Mouse (Mus musculus): ENCODE measurements around the gene Pgpep1.

Gene Pgpep1

DNA sequence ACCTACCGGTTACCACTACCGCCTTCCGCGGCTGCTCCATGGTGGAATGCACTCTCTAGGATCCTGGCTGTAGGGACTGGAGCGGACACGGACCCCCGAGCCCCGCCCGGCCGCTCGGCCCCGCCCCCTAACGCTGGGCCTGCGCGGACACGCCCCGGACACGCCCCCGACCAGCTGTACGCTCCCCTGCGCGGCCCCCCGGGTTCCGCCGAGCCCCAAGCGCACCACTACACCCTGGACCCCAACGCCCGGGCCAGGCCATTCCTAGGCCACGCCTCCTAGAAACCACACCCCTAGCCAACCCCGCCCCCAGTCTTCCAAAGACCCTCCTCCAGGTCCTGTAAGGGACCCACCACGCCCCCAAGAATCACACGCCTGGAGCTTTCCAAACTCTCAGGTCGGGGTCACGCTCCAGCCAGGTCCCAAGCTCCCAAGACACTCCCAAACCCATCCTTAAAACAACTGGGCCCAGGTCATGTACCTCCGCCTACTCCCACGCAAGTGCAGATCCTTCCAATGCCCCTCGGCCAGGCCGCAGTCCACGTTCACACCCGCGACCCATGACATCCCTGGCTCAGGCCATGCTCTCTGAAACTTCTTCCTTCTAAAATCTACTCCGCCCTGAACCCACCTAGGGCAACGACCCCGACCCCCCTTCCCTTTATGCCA is 450 bp downstream of the Pgpep1 start:
- peak; percentile 68 for DNase-seq (ENCODE audit: low spot score in 2 of 2)

DNA sequence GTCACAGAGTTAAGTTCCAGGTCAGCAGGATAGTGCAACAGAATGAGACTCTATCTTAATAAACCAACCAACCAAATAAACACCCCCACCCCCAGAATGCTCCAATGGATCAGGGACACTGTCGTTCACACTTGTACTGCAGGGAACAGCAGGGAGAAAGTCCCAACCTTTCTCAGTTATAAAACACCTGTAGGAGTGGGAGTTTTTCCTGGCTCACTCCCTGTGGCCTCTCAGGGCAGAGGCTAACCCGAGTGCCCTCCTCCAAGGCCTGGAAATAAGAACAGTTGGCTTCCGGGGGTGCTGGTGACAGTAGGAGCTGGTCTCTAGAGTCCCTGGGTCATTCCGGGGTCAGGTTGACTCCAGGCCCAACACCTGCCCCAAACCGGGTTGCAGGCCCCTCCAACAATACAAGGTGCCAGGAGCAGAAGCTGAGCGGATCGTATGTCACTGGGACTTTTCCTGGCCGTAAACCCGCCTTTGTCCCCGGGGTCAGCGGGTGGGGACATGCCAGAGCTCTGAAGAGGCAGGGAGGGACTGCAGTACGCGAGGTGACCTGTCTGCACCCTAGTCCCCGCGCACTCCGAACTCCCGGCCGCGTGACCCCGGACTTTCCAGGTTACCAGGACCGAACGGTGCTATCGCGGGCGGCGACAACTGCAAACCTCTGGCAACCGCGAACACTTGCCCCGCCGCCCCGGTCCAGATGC is 1.1 kb downstream of the Pgpep1 start:
- no peak for DNase-seq (ENCODE audit: low spot score in 2 of 2)

DNA sequence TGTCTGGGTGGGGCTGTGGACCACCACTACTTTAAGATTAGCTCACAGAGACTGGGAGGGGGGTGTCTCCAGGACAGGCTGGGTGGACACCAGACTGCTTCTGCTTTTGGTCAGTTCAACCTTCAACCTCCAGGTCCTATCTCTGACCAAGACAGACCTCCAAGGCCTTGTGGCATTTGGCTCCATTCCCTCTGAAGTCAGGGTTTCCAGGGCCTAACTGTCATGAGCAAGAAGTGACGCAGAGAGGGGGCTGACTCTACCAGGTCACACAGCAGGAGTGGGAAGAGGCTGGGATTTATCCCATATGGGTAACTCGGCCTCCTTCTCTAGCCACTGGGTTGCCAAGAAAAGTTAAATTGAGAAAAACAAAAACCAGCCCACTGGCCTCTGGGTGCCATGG is 2.4 kb downstream of the Pgpep1 start:
- no peak for DNase-seq (ENCODE audit: low spot score in 2 of 2)

DNA sequence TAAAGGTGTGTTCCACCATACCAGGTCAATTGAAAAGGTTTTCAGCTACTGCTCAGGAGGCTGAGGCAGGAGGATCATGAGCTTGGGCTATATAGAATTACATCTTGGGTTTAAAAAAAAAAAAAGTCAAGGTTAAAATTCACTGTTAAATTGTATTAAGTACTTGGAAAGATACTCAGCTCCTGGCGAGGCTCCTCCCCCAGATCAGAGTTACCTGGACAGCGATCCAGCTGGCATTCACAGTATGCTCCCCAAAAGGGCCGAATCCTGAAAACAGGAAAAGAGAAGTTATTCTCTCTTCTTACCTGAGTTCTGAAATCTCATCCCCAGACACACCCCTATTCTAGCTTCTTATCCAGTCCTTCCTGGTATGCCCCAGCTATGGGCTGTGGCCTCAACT is 3.0 kb downstream of the Pgpep1 start:
- no peak for DNase-seq (ENCODE audit: low spot score in 2 of 2)

DNA sequence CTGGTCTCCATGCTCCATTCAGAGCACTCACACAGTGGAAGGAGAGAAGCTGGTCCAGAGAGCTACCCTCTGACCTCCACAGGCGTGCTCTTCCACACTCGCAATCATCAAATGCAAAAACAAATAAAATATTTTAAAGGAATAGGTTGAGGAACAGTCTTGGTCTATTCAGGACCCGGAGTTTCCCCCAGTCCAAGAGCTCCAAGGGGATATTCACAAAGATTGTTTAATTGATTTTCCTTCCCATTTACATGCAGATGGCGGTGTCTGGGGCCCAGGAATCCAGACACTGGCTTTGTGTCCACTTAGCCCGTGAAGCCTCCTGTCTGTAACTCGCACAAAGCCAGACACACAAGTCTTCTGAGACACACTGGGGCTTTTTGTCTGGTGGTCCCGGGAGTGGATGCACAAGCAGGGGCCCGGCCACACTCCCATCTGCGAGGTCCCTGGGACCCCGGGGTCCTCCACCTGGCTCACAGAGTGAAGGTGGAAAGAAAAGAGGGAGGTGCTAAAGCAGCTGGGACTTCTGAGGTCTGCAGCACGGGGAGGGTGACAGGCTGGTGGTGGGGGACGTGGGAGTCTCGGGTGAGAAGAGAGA is 3.9 kb downstream of the Pgpep1 start:
- DNase-seq (ENCODE audit: low spot score in 2 of 2) = no peak

DNA sequence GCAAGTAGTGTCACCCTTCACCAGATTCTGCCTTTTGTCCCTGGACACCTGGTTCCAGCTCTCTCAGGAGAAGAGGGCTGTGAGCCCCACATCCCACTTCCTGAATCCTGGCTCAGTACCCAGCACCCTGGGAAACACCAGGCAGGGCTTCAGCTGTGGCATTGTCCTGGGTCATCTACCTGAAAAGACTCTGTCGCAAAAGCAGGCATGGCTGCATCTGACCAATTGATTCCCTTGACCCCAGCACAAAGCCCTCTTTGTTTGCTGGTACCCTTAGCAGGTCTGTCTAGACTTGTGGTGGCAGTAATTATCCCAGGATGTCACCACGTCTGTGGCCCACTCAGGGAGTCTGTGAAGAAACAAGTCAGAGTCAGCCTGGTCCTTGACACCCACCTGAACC is 4.7 kb downstream of the Pgpep1 start:
- no peak for DNase-seq (ENCODE audit: low spot score in 2 of 2)

DNA sequence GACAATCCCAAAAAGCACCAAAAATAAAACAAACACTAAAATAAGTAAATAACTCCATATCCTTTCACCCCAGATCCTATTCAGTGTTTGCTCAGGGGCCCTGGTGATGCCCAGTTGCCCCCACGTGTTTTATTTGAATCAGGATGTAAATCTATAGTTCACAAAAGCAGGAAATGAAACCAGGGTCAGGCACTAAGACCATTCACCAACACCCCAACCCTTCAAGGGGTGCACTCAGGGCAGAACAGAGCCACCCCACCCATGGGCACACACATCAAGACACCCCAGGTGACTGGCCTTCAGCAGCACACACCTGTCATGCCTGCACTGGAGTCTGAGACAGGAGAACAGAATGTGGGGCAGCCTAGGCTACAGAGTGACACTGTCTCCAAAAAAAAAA is 6.1 kb downstream of the Pgpep1 start:
- DNase-seq (ENCODE audit: low spot score in 2 of 2) = no peak

DNA sequence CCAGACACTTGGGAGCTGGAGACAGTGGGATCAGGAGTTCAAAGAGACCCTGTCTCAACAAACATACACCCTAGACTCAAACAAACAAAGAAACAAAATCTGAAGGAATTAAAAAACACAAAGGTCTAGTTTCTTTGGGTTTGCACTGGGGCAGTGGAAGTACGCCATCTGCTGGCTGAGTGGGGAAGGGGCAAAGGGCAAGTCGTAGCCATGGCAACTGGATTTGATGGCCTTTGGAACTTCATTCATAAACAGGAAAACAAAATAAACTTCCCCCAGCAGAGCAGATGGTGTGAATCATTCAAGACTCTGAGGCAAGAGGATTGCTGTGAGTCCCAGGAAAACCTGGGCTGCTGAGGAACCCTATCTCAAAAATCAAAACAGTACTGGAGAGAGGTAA is 7.0 kb downstream of the Pgpep1 start:
- DNase-seq (ENCODE audit: low spot score in 2 of 2) = peak in 1 of 2 experiments; percentile 40

DNA sequence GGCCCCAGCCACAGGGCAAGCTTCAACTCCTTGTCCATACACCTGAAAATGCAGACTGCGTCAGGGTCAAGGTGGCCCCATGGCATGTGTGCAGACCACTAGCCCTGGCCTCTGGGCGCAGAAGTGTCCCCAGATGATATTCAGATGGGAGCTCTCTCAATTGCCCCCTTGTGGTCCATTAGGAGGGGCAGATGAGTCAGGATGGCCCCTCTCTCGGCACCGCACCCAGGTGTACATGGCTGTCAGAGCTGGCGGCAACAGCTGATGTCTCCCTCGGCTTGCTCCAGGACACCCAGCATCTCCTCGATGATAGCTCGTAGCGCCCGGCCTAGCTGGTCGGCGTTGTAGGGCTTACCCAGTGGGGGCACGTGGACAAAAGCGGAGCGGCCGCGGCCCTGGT is 9.8 kb downstream of the Pgpep1 start:
- DNase-seq (ENCODE audit: low spot score in 2 of 2) = no peak

DNA sequence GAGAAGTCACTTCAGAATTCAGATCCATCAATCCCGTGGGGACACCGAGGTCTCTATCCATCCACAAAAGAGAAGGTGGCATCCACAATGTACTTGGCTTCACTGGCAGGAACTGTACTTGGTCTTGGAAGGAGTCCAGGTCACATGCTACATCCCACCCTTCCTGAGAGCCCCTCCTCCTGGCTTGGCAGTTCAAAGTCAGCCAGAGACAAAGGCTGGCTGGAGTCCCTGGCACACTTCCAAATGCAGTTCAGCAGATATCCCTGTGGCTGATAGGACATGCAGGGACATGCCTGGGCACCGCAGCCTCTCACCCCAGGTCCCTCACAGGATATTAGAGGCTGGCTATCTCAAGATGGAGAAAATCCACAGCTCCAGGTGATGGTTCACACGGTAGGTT is 10.9 kb downstream of the Pgpep1 start:
- DNase-seq (ENCODE audit: low spot score in 2 of 2) = no peak

DNA sequence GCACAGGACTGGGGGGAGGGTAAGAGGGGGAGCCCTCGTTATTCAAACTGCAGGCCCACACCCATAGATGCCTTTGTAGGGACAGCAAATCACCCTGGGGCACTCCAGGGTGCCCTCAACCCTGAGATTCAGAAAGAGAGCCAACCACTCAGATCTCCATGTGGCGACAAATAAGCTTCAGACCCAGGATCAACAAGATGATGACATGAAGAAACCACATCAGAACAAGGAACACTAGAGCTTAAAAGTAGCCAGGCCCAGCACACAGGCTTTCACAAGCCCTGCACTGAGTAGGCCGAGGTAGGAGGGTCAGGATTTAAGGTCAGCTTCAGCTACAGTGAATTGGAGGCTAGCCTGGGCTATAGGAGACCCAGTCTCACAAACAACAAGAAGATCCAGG is 11.3 kb downstream of the Pgpep1 start:
- no peak for DNase-seq (ENCODE audit: low spot score in 2 of 2)

DNA sequence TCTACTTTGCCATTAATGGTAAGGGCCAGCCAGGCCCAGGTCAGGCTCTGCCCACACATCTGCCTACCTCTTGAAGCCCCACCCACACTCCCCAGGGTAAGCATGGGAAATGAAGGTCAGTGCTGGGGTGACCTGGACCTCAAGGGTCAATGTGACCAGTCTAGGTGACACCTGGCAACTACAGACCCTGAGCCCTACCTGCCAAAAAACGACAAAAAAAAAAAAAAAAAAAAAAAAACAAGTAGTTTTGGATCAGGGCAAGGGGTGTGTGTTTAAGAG is 12.1 kb downstream of the Pgpep1 start:
- no peak for DNase-seq (ENCODE audit: low spot score in 2 of 2)

DNA sequence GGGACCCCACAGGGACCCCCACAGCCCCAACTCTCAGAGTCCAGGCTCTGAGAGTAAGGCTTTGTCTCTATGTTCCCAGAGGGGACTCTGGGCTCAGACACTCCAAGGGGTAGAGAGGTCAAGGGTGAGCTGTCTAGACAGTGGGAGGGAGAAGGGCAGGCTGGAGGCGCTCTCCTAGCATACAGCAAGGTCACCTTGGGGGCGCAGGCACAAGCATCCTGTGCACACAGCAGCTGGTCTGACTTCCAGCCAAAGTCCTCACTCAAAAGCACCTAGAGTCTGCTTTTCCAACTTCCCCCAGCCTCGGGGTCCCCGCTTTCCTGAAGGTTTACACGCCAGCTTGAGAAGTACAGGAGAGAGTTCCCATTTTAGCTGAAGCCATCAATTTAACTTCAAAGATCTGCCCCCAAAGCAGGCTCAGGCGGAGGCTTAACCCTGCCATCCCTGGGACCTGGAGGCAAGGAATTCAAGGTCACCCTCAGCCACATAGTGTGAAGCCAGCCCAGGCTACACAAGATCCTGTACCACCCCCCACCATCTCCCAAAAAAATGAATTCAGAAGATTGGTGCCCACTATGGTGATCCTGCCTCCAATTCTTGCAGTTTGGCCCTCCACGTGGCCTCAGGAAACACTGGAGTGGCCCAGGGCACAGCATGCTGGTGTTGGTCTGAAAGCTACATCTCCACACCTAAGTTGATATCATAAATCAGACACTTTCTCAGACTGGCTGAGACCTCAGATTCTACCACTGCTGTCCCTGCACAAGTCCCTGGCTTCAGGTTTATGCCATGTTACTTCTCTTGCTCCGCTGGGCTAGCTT is 12.6 kb downstream of the Pgpep1 start:
- DNase-seq (ENCODE audit: low spot score in 2 of 2) = no peak

DNA sequence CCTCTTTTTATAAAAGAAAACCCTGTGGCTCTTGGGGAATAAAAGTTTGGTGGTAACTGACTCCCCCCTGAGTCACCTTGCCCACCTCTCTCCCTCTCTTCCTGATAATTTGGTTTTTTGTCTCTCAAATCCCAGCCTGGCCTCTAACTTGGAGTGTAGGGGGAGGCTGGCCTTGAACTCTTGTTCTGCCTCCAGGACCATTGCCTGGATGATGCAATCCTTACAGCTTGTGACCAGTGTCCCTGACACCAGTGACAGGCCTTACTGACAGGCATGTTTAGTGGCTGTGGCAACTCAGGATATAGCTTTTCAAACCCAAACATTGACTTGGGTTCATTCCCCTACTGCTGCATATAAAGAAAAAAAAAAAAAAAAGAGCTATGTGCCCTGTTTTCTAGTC is 13.4 kb downstream of the Pgpep1 start:
- DNase-seq (ENCODE audit: low spot score in 2 of 2) = no peak

DNA sequence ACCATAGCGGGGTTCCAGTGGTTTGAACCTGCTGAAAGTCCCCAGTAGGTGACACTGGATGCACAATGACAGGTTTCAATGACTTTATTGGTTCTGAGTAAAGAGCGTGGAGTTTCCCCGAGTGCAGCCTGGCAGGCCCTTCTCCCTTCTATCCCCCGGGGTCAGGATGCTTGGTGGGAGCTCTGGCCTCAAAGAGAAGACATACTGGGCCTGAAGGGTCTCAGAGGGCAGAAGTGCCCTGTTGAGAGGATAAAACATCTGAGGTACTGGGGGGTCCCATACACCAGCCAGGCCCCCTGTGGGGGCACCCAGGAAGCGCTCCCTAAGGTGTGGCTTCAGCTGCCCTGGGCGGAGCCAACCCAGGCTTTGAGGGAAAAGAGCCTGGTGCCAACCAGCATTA is 13.8 kb downstream of the Pgpep1 start:
- DNase-seq (ENCODE audit: low spot score in 2 of 2) = no peak

DNA sequence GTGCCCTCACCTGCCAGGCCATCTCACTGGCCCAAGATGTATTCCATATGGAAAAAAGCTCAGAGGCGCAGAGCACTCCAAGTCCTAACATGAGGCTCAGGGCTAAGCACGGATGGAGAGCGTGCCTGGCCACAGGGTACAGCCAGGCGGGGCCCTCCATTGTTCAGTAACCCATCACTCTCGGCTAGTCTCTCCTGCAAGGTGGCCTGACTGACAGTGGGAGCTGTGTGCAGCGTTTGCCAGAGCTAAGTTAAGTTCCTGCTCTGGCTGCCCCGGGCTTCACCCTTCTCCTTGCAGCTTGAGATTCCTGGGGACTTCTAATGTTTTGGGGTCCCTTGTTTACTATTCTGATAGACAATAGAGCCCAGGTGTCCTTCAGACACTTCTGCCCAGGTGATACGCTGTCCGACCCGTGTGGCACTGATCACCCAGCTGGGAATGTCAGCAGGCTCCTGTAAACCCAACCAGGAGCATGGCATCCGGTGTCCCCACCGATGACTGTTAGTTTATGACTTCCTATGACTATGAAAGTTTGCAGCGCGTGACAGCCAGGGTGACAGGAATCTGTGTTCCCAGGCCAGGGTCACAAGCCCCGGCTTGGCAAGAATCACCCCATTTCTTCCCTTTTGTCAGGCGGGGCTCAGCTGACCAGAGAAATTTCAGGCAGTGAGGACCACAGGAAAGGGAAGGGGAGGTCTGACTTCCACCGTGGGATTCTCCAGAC is 14.5 kb downstream of the Pgpep1 start:
- no peak for DNase-seq (ENCODE audit: low spot score in 2 of 2)

DNA sequence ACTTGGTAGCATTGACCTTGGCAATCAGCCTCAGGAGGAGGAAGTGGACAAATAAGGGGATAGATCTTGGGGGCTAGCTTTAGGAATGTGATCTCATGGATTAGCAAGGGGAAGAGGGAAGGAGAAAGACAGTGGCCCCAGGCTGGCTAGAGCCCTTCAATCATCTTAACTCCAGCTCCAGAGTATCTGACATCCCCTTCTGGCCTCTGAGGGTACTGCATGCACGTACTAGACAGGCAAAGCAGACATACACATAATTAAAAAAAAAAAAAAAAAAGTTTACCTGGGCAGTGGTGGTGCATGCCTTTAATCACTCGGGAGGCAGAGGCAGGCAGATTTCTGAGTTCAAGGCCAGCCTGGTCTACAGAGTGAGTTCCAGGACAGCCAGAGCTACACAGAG is 16.1 kb downstream of the Pgpep1 start:
- DNase-seq (ENCODE audit: low spot score in 2 of 2) = no peak

DNA sequence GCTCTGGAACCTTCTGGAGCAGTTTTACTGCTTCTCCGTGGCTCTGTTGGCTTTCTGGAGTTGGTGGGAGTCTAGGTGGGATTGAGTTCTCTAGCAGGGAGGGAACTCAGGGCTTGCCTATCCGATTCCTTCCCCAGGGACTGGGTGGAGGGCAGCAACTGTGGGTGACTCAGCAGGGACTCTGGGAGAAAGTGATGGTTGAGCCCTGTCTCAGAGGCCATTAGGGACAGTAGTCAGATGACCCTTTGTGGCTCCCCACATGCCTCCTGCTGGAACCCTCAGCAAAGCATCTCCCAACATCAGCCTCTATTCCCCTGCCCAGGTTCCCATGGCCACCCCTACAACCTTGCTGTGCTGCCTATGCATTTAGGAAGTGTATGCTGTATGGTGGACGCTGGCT is 17.2 kb downstream of the Pgpep1 start:
- DNase-seq (ENCODE audit: low spot score in 2 of 2) = no peak

DNA sequence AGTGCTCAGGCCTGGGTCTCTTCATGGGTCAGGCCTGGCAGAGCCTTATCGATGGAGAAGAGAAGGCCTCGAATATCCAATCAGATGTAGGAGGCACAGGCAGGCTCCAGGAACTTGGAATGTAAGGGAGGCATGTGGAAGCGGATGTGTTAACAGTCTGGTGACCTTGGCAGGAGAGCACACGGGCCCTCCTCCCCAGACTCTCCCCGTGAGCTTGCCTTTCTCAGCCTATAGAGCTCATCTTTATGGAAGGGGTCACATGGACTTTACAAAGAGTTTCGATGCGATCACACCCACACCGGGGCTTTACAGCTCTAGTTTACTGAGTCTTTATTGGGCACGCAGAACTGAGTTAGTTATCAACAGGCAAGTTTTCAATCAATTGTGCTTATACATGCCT is 21.4 kb downstream of the Pgpep1 start:
- no peak for DNase-seq (ENCODE audit: low spot score in 2 of 2)

DNA sequence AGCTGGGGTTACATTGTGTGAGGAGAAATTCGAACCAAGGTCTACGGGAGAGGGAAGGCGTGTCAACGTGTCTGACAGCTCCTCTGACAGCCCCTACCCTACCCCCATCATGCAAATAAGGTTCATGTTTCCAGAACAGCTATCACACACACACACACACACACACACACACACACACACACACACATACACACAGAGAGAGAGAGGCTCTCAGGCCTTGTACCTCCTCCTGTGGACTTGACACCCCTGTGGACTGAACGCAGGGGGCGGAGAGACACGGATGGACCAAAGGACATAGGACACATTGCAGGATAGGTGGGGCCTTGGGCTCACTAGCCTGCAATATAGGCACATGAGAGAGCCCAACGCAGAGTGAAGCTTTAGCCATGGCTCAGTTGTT is 23.4 kb downstream of the Pgpep1 start:
- DNase-seq (ENCODE audit: low spot score in 2 of 2) = no peak

DNA sequence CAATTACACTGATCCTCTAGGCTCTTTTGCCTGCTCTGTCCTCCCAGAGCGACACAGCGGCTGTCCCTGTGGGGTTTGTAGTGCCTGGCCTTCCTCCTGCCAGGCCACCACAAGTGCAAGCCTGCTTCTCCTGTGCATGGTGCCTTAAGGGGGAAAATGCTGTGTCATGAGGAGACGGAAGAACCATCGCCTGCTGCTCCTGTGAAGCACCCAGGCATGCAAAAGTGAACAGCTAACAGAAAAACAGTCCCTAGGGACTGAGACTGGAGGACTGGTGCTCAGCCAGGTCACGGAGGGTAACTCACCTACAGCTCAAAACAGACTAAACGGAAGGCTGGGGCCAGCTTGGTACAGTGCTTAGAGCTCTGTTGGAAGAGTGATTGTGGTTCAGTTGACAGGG is 24.7 kb downstream of the Pgpep1 start:
- DNase-seq (ENCODE audit: low spot score in 2 of 2) = no peak

DNA sequence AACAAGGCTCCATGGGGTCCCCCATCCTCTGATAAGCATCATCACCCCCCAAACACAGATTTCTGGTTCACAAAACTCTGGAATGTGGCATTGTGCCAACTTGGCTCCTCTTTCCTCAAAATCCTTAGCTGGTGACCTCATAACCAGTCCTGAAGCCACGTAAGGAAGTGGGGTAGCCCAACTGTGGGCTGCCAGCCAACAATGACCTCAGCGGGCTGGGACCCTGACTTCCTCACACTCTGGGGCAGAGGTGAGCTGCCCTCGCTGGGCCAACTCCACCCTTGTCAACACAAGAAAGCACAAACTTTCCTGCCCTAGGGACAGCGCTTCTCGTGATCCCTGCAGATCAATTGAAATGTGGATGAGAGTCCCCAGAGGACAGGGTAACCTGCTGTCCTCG is 26.1 kb downstream of the Pgpep1 start:
- no peak for DNase-seq (ENCODE audit: low spot score in 2 of 2)

Data from frontal cortex, postnatal 36 days (tissue).